Mouse (Mus musculus) skeletal muscle tissue, postnatal 0 days (tissue): Measurements from ENCODE around the gene Fxyd5. TPM values are rescaled to one million over a fixed set of nuclear protein-coding genes. Genes with fewer than 3 reads are reported as not detected.

Experiments
- microRNA-seq, 2 experiments: library from miRNA; unstranded; fragments of <30 nt; microRNA quantifications; one replicate each; pipeline ENCODE4; 2016
- polyA plus RNA-seq: library from polyadenylated mRNA; unstranded; fragments of >200 nt; fragmentation: Nextera tagmentation; extraction: Ambion mirVana; gene quantifications from 2 replicates; pipeline ENCODE4 v1.2.1, GENCODE M21; 2015

The Fxyd5 gene
- 33.4 and 46.8 TPM in 2 replicates for polyA plus RNA-seq

DNA sequence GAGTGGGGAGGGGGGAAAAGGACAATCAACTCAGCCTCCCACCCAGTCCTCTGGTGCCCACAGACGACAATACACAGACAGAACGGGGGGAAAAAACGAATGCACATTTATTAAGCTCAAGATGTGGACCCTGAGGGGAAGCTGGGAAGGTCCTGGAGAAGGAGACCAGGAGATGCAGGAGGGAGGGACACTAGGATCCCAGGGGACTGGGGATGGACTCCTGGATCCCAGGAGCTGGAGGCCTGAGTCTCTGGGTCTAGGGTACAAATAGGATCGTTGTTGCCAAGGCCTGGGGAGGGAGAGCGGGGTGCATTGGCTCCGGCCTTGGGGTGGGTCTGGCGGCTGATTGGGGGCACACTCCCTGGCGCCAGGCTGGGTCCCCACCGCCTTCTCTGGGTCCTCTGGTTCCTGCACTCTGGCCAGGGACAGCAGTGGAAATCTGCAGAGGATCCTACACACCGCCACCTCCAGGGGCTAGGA lies at the start of gene Fxyd5:
Fxyd5 (minus strand) TSS at position 51 of the 480 bp plus-strand sequence.

DNA sequence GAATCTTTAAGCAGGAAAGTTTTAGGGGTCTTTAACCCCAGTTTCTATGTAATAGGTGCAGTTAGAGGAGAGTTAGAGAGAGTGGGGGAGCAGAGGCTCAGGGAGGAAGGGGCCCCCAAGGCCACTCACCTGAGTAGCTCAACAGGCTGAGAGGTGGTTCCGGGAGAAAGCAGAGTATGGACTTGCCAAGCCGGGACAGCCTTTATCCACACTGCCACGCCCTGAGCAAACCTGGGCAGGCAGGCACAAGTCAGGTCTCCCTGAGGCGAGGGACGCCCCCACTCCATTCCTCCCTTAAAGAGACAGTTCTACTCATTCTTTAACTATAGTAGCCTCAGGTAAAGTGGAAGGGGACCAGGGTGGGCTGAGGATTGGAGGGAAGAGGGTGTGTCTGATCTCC lies 34.2 kb upstream of the Fxyd5 start, which contains the start of gene Fxyd3:
Fxyd3 (minus strand) TSS at position 213 of the 400 bp plus-strand sequence.

DNA sequence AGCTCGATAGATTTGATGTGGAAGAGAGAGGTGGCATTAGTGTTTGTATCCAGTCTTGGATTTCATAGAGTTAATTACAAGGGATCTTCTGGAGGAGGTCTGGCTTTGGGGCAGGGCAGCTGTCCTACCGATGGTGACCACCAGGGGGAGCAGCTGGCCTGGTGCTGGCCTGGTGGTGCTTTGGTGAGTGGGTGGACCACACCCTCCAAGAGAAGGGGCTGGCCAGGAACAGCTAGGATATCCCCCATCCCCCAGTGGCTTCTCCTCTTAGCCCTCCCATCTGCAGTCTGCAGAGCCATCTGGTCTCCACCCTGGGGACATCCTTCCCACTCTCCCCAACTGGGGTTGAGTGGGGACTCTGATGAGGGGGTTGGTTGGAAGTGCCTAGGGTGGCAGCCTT lies 16.8 kb upstream of the Fxyd5 start, which contains the start of gene Lgi4:
Lgi4 (plus strand) TSS at position 235 of the 400 bp plus-strand sequence.

DNA sequence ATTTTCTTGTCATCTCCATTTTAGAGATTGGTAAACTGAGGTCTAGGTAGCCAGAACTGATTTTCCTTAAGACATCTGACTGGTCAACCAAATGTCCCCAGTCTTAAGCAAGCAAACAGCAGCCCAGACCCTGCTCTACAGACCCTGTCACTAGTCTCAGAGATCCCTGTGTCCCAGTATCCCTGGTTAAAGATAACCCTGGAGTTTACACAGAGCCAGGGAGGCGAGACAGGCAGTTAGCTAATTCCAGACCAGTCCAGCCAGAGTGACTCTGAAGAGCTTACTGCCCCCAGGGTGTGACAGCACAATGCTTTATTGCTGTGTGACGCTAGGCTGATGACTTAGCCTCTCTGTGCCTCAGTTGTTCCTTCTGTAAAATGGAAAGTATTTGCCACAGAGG lies 14.8 kb upstream of the Fxyd5 start, which contains the start of gene Fxyd1:
Fxyd1 (minus strand) TSS at position 129 of the 400 bp plus-strand sequence.

DNA sequence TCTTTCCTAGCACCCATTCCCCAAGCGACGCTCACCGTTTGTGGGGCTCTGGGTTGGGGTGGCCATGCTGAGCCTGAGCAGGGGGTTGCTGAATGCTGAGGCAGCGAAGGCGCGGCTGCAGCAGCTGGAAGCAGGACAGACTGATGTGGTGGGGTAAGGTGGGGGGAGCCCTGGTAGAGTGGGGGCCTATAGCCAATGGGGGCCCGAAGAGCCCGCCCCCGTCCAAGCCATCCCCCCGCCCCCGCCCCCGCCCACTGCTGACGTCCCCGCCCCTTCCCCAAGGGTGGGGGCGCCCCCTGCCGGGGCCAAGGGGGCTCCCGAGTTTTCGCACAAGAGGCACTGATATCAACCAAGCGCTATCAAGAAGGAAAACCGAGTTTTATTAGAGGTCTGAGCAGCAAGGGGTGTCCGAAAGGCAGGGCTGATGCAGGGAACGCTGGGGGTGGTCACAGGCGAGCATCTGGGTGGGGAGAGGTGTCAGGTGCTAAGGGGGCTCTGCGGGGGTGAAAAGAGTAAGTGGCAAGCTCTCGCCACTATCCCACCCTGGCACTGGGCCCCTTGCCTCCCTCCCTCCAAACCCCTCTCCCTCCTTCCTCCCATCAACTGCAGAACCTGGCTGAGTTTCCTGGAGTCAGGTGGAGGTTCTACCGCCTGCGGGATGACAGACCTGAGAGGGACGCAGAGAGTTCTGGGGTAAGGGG lies 9.2 kb upstream of the Fxyd5 start, which contains the start of gene Fxyd7:
Fxyd7 (minus strand) TSS at position 147 of the 701 bp plus-strand sequence.

Small RNA genes lying within 50 kb of the gene (microRNA-seq; reads per million reads assigned to microRNA genes)
- 0 reads per million in 2 experiments for gene Mir7050

Other genes with a start within 250 kb of the Fxyd5 start
- 1.0 and 6.6 TPM in 2 replicates for gene Ffar2, start 218.7 kb downstream of the Fxyd5 start, polyA plus RNA-seq
- gene Ffar3, start 186.3 kb downstream of the Fxyd5 start, polyA plus RNA-seq = not detected in 2 replicates
- not detected in 2 replicates for gene Ffar1, start 180.9 kb downstream of the Fxyd5 start, polyA plus RNA-seq
- gene Cd22, start 162.1 kb downstream of the Fxyd5 start, polyA plus RNA-seq = 0.24 and 0.33 TPM in 2 replicates
- gene Mag, start 127.6 kb downstream of the Fxyd5 start, polyA plus RNA-seq = 2.2 and 2.4 TPM in 2 replicates
- gene Hamp2, start 117.8 kb downstream of the Fxyd5 start, polyA plus RNA-seq = not detected in 2 replicates
- not detected in 2 replicates for gene Hamp, start 98.4 kb downstream of the Fxyd5 start, polyA plus RNA-seq
- gene Usf2, start 85.7 kb downstream of the Fxyd5 start, polyA plus RNA-seq = 13.5 and 15.2 TPM in 2 replicates
- 0.73 and 1.8 TPM in 2 replicates for gene Lsr, start 69.0 kb downstream of the Fxyd5 start, polyA plus RNA-seq
- 0.22 TPM in 1 of 2 replicates, not detected in the other for gene Fam187b, start 68.7 kb downstream of the Fxyd5 start, polyA plus RNA-seq
- 1.5 and 2.8 TPM in 2 replicates for gene Fxyd7, start 9.0 kb upstream of the Fxyd5 start, polyA plus RNA-seq
- 981 and 1,160 TPM in 2 replicates for gene Fxyd1, start 14.7 kb upstream of the Fxyd5 start, polyA plus RNA-seq
- 1.1 and 1.3 TPM in 2 replicates for gene Lgi4, start 16.9 kb upstream of the Fxyd5 start, polyA plus RNA-seq
- 0.87 and 5.7 TPM in 2 replicates for gene Fxyd3, start 34.2 kb upstream of the Fxyd5 start, polyA plus RNA-seq
- gene Hpn, start 72.8 kb upstream of the Fxyd5 start, polyA plus RNA-seq = 0.83 and 1.2 TPM in 2 replicates
- gene Scn1b, start 84.5 kb upstream of the Fxyd5 start, polyA plus RNA-seq = 18.3 and 21.0 TPM in 2 replicates
- 31.3 TPM in 2 replicates for gene Gramd1a, start 113.4 kb upstream of the Fxyd5 start, polyA plus RNA-seq
- gene Scgb2b2, start 248.0 kb upstream of the Fxyd5 start, polyA plus RNA-seq = not detected in 2 replicates
- not detected in 2 replicates for gene Scgb1b2, start 249.3 kb upstream of the Fxyd5 start, polyA plus RNA-seq